Mouse (Mus musculus): ENCODE results near the gene 2410004P03Rik.
"Not testable (repeated sequence)": the region's sequence is repeated elsewhere in the genome, so short reads cannot be mapped to it uniquely, and the experiment has no call there.

The 2410004P03Rik gene

GRCm38 (mm10) chr12:17021125-17021524 is 9.6 kb upstream of the 2410004P03Rik start:
- not testable (repeated sequence) for DNase-seq (ENCODE audit: low read depth)

- DNase-seq (ENCODE audit: low read depth): peak; percentile 79
Measured at GRCm38 (mm10) chr12:17018468-17018867, 6.9 kb upstream of the 2410004P03Rik start.

- DNase-seq (ENCODE audit: low read depth): peak; percentile 41
Measured at GRCm38 (mm10) chr12:17015711-17016110, 4.2 kb upstream of the 2410004P03Rik start.

- DNase-seq (ENCODE audit: low read depth): peak; percentile 22
Measured at GRCm38 (mm10) chr12:17012067-17012899, 756 bp upstream of the 2410004P03Rik start.

GRCm38 (mm10) chr12:17009466-17009865 is 2.1 kb downstream of the 2410004P03Rik start:
- DNase-seq (ENCODE audit: low read depth): no peak

GRCm38 (mm10) chr12:17001211-17001610 is 10.3 kb downstream of the 2410004P03Rik start:
- peak; percentile 43 for DNase-seq (ENCODE audit: low read depth)

GRCm38 (mm10) chr12:17000628-17001027 is 10.9 kb downstream of the 2410004P03Rik start:
- DNase-seq (ENCODE audit: low read depth): peak; percentile 43

- DNase-seq (ENCODE audit: low read depth): peak; percentile 90
Measured at GRCm38 (mm10) chr12:16999739-17000497, 11.6 kb downstream of the 2410004P03Rik start, which contains the start of gene Pqlc3. Gene Pqlc3 (minus strand): TSS chr12:17000408.

- no peak for DNase-seq (ENCODE audit: low read depth)
Measured at GRCm38 (mm10) chr12:16999146-16999545, 12.4 kb downstream of the 2410004P03Rik start.

- no peak for DNase-seq (ENCODE audit: low read depth)
Measured at GRCm38 (mm10) chr12:16996886-16997462, 14.6 kb downstream of the 2410004P03Rik start.

GRCm38 (mm10) chr12:16996281-16996680 is 15.2 kb downstream of the 2410004P03Rik start:
- DNase-seq (ENCODE audit: low read depth): no peak

- DNase-seq (ENCODE audit: low read depth): no peak
Measured at GRCm38 (mm10) chr12:16994291-16994690, 17.2 kb downstream of the 2410004P03Rik start.

- no peak for DNase-seq (ENCODE audit: low read depth)
Measured at GRCm38 (mm10) chr12:16992355-16992754, 19.2 kb downstream of the 2410004P03Rik start.

GRCm38 (mm10) chr12:16991376-16991775 is 20.2 kb downstream of the 2410004P03Rik start:
- no peak for DNase-seq (ENCODE audit: low read depth)

GRCm38 (mm10) chr12:16985778-16986177 is 25.7 kb downstream of the 2410004P03Rik start:
- DNase-seq (ENCODE audit: low read depth): no peak

- DNase-seq (ENCODE audit: low read depth): no peak
Measured at GRCm38 (mm10) chr12:16977120-16977519, 34.4 kb downstream of the 2410004P03Rik start.

GRCm38 (mm10) chr12:16966811-16967210 is 44.7 kb downstream of the 2410004P03Rik start:
- peak; percentile 70 for DNase-seq (ENCODE audit: low read depth)

GRCm38 (mm10) chr12:16963354-16963753 is 48.2 kb downstream of the 2410004P03Rik start:
- no peak for DNase-seq (ENCODE audit: low read depth)

- DNase-seq (ENCODE audit: low read depth): peak; percentile 51
Measured at GRCm38 (mm10) chr12:16958851-16959250, 52.7 kb downstream of the 2410004P03Rik start.
